Mouse (Mus musculus) retina, postnatal 1 day (tissue): ENCODE measurements around the gene Cdhr5.
"Not testable (repeated sequence)": the region's sequence is repeated elsewhere in the genome, so short reads cannot be mapped to it uniquely, and the experiment has no call there.

Experiments used
- DNase-seq: peaks from one replicate; pipeline ENCODE4 v3.0.0-alpha.2; 2012

Gene Cdhr5

GRCm38 (mm10) chr7:141277701-141278678 lies 1.4 kb upstream of the Cdhr5 start:
- DNase-seq: no peak

DNA sequence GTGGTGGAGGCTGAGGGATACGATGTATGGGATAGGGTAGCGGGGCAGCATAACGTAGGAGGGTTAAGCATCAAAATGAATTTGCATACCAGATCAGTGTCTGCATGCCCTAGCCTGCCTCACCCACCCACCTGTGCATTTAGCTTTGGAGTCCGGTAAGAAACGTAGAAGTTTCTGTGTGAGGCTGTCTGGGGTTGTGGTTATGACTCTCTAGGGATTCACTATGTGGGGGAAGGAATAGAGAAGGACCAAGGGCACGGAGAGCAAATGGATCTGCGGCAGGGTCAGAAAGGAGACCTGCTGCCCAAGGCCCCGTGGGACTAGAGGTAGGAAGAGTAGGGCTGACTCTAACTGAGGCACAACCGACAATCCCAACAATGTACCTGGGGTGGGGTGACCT lies 1.2 kb downstream of the Cdhr5 start:
- no peak for DNase-seq

DNA sequence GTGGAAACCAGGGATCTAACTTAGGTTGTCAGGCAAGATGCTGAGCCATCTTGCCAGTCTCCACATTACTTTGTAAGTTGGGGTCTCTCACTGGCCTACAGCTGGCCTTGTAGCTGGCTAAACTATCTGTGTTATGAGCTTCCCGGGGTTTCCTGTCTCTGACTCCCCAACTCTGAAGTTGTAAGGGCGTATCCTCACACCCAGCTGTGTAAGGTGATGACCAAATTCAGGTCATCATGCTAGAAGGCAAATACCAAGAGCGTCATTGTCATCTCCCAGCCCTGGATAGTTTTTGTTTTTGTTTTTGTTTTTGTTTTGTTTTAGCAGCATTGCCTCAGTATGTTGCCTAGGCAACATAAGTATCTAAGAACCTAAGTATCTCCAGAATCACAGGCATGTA lies 6.0 kb downstream of the Cdhr5 start:
- DNase-seq: no peak

- DNase-seq: no peak
Observed at GRCm38 (mm10) chr7:141269273-141269545, 7.4 kb downstream of the Cdhr5 start.

- no peak for DNase-seq
Observed at GRCm38 (mm10) chr7:141268466-141269272, 7.9 kb downstream of the Cdhr5 start.

GRCm38 (mm10) chr7:141265739-141266561 lies 10.6 kb downstream of the Cdhr5 start, which contains the start of gene Irf7:
Gene Irf7 (minus strand): TSS chr7:141266481.
- DNase-seq: peak; percentile 62

DNA sequence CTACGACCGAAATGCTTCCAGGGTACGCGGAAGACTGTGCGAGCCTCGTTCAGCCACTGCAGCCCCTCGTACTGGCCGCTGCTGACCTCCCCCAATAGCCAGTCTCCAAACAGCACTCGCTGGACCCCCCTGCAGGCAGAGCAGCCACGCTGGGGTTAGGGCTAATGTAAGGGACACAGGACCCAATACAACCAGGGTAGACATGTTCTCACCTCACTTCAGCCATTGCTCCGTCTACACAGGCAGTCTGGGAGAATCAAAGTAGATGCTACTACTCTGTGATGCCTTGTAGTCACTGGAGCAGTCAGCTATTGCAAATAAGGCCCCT lies 11.2 kb downstream of the Cdhr5 start:
- DNase-seq: no peak

- peak; percentile 58 for DNase-seq
Observed at GRCm38 (mm10) chr7:141264761-141265410, 11.7 kb downstream of the Cdhr5 start.

- DNase-seq: no peak
Observed at GRCm38 (mm10) chr7:141264041-141264700, 12.4 kb downstream of the Cdhr5 start.

- DNase-seq: no peak
Observed at GRCm38 (mm10) chr7:141263640-141264039, 12.9 kb downstream of the Cdhr5 start.

DNA sequence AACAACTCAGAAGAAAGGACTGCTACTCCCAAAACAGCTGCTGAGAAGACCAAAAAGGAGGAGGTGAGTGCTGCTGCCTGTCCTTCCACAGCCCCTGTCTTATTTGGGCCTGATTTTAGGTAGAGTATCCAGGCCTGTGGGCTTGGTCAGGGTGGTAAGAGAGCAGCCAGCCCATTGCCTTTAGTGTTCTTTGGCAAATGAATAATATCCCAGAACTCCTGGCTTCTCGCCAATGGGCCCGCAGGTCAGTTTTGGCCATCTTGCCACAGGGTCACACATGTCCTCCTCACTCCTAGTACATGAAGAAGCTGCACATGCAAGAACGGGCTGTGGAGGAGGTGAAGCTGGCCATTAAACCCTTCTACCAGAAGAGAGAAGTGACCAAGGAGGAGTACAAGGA lies 15.1 kb downstream of the Cdhr5 start:
- DNase-seq: no peak

DNA sequence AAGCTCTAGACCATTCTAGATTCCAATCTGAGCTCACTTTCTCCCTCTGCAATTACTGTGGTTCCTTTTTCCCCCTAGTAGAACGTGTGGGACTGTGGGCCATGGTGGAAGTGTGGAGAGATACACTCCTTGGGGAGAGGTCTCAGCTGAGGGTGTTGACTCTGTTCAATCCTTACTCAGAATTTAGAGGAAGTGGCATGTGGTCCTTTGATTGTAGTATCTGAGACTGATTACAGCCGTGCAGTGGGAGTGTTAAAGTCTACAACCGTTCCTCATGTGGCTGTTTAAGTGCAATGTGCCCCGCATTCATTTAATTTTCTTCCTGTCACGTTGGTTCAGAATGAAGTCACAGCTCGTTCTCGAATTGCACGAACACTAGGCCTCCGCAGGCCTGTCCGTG lies 20.4 kb downstream of the Cdhr5 start:
- no peak for DNase-seq

DNA sequence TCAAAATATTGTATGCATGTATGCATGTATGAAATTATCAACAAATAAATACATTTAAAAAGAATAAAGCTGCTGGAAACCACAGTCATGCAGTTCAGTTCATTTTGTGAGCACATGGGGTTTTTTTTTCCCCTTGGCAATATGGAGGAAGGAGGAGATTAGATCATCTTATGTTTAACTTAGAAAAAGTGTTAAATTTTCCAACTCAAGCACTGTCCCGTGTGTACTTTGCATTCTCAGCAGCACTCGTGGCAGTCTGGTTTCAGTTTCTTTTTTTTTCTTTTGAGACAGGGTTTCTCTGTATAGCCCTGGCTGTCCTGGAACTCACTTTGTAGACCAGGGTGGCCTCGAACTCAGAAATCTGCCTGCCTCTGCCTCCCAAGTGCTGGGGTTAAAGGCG lies 26.1 kb downstream of the Cdhr5 start:
- DNase-seq: not testable (repeated sequence)

DNA sequence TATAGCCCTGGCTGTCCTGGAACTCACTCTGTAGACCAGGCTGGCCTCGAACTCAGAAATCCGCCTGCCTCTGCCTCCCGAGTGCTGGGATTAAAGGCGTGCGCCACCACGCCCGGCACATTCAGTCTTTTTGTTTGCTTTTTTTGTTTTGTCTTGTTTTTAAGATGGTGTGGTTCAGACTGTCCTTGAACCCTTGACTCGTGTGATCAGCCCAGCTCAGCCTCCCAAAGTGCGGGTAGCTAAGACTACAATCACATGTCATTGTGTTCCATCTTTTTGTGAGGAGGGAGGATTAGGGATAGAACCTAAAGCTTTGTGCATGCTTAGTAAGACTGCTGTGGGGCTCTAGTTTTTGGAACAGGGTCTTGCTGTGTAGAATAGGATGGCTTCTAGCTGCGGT lies 45.0 kb downstream of the Cdhr5 start:
- no peak for DNase-seq

- no peak for DNase-seq
Observed at GRCm38 (mm10) chr7:141231111-141231510, 45.5 kb downstream of the Cdhr5 start.

DNA sequence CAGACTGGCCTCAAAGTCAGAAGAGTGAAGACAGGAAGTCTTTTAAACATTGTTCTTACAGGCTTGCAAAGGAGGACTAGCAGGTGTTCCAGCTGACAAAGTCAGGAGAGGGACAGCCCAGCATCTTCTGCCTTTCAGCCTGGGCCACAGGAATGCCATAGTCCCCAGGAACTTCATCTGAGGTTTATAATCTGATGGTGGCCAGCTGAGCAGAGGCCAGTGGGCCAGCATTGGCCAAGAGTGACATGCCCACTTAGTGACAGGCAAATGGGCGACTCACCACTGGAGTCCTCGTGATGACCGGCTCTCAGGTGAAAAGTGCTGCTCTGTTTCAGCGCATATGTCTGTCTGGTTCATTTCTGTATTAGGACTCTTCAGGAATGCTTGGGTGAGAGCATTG lies 46.0 kb downstream of the Cdhr5 start:
- DNase-seq: no peak

- DNase-seq: no peak
Observed at GRCm38 (mm10) chr7:141229702-141230101, 46.9 kb downstream of the Cdhr5 start.

- DNase-seq: peak; percentile 95
Observed at GRCm38 (mm10) chr7:141228279-141229067, 48.1 kb downstream of the Cdhr5 start, which contains the start of gene Phrf1. Gene Phrf1 (plus strand): TSS chr7:141228784.

GRCm38 (mm10) chr7:141227796-141228195 lies 48.8 kb downstream of the Cdhr5 start:
- no peak for DNase-seq

DNA sequence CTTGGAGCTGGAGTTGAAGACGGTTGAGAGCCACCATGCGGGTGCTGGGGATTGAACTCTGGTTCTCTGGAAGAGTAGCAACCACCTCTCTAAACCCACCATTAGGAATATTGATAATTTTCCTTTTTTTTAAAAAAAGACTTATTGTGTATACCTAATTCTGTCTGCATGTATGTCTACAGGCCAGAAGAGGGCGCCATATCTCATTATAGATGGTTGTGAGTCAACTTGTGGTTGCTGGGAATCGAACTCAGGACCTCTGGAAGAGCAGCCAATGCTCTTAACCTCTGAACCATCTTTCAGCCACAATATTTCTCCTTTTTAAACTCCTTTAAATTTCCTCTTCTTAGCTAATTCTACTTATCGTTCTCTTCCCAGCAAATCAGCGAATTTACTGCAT lies 50.1 kb downstream of the Cdhr5 start:
- no peak for DNase-seq

DNA sequence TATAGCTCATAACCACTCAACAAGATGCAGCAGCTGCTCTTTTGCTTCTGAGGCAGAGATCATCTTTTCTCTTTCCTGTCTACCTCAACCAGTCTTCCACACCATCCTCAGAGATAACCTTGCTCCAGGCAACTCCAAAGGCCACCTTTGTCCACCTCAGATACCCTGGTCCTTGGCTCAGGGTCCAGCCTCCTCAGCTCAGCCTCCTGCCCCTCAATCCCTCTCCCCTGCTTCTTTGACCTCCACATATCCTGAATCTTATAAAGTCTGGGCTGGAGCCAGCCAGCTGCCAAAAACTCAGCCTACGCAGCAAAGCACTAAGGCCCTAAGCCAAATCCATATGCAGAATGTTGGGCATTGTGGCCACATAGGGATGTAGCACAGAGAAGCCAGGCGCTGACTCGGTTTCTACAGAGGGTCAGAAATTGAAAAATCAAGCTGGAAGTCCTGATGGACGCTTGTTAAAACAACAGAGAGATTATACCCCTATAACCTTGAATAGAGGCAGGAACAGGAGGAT lies 53.8 kb downstream of the Cdhr5 start:
- DNase-seq: no peak
